8 mouse cellular contexts compared by ENCODE assay signal in genomic region chr10:106470533-106471205, GRCm38 (mm10). TPM values are rescaled to one million over a fixed set of nuclear protein-coding genes. Genes with fewer than 3 reads are reported as not detected.
DNase-seq lines count a peak whose midpoint lies in the region; ATAC-seq and TF ChIP-seq lines count a peak whose summit lies in the region.

No protein-coding gene starts in this region.

- WGBS in heart, adult 2 months = 14% methylated on average over 18 of the region's 18 CpGs
- 18% methylated on average over 18 of the region's 18 CpGs for WGBS in spleen, adult 2 months
- WGBS in intestine, embryonic 14.5 days = 12% methylated on average over 18 of the region's 18 CpGs
- WGBS in neural tube, embryonic 14.5 days = 8% methylated on average over 18 of the region's 18 CpGs

- no peak for ATAC-seq in intestine, embryonic 14.5 days (replicated peaks; ENCODE audit: low FRiP score, low TSS enrichment, low read depth)
- peak; percentile 26 for ATAC-seq in neural tube, embryonic 14.5 days (ENCODE audit: low read depth)

- H3K27ac ChIP-seq in heart, adult 2 months = no peak overlapping the region; the same call in 1 of the 2 replicates
- H3K27ac ChIP-seq in spleen, adult 2 months (ENCODE audit: insufficient read depth, low read length) = no peak overlapping the region
- no peak overlapping the region for H3K27ac ChIP-seq in intestine, embryonic 14.5 days (ENCODE audit: low read depth)
- H3K27ac ChIP-seq in neural tube, embryonic 14.5 days (ENCODE audit: low read depth, low read length) = peak overlapping the region; percentile 88

- peak overlapping the region; percentile 9; the same call in 1 of the 2 replicates for H3K9ac ChIP-seq in heart, adult 2 months (ENCODE audit: low read depth, low read length)
- H3K9ac ChIP-seq in intestine, embryonic 14.5 days (ENCODE audit: low read length) = peak overlapping the region; percentile 25
- peak overlapping the region; percentile 74 for H3K9ac ChIP-seq in neural tube, embryonic 14.5 days (replicated peaks; ENCODE audit: low read depth, low read length)

- TF ChIP-seq EP300 in heart, adult 2 months (IDR thresholded peaks at IDR 0.05; ENCODE audit: insufficient read depth, low read depth, low read length) = no peak

- H3K4me1 ChIP-seq in heart, adult 2 months (ENCODE audit: control insufficient read depth, insufficient read depth, low read length) = no peaks in the 10 kb centered on the region
- no peaks in the 10 kb centered on the region for H3K4me1 ChIP-seq in spleen, adult 2 months (ENCODE audit: control insufficient read depth, insufficient read depth, insufficient read length)
- H3K4me1 ChIP-seq in intestine, embryonic 14.5 days (replicated peaks; ENCODE audit: control insufficient read depth, insufficient read depth, low read length) = peaks cover 4% of the 10 kb centered on the region; the same call in 1 of the 2 replicates
- H3K4me1 ChIP-seq in neural tube, embryonic 14.5 days (ENCODE audit: control insufficient read depth, insufficient read depth, low read length) = 0 out of 2 replicates have a peak, but pooled peaks cover 7% of the 10 kb centered on the region

- no peaks in the 10 kb centered on the region for H3K9me3 ChIP-seq in intestine, embryonic 14.5 days (ENCODE audit: control insufficient read depth, low read length)
- H3K9me3 ChIP-seq in neural tube, embryonic 14.5 days (ENCODE audit: control insufficient read depth, low read length) = no peaks in the 10 kb centered on the region

- no peaks in the 10 kb centered on the region for H3K36me3 ChIP-seq in heart, adult 2 months (ENCODE audit: control insufficient read depth, insufficient read depth, low read length)
- H3K36me3 ChIP-seq in spleen, adult 2 months (ENCODE audit: control insufficient read depth, insufficient read depth, low read length) = no peaks in the 10 kb centered on the region
- no peaks in the 10 kb centered on the region for H3K36me3 ChIP-seq in intestine, embryonic 14.5 days (ENCODE audit: control insufficient read depth, insufficient read depth, low read length)
- H3K36me3 ChIP-seq in neural tube, embryonic 14.5 days (ENCODE audit: control insufficient read depth, insufficient read depth, low read length) = no peaks in the 10 kb centered on the region

- peak overlapping the region; percentile 38 for H3K4me3 ChIP-seq in heart, adult 2 months
- H3K4me3 ChIP-seq in spleen, adult 2 months (ENCODE audit: extremely low read depth, insufficient read depth, insufficient read length) = peak overlapping the region; percentile 43
- peak overlapping the region; percentile 46 for H3K4me3 ChIP-seq in intestine, embryonic 14.5 days (ENCODE audit: low read depth, low read length)
- H3K4me3 ChIP-seq in neural tube, embryonic 14.5 days (ENCODE audit: low read depth, low read length) = peak overlapping the region; percentile 65

- H3K4me2 ChIP-seq in intestine, embryonic 14.5 days (ENCODE audit: low read length) = peak overlapping the region; percentile 81
- H3K4me2 ChIP-seq in neural tube, embryonic 14.5 days (ENCODE audit: low read depth, low read length) = peak overlapping the region; percentile 75

- TF ChIP-seq CTCF in heart, adult 2 months (IDR thresholded peaks at IDR 0.05) = no peak
- TF ChIP-seq CTCF in spleen, adult 2 months (IDR thresholded peaks at IDR 0.05; ENCODE audit: extremely low read depth, insufficient read depth, insufficient read length, insufficient replicate concordance) = no peak

- DNase-seq in heart, adult 2 months = no peak
- no peak for DNase-seq in heart, postnatal 25 days (ENCODE audit: low spot score)
- DNase-seq in spleen, adult 2 months (ENCODE audit: low read depth in 1 of 2, low spot score in 2 of 2) = no peak
- no peak for DNase-seq in spleen, postnatal 4 days (ENCODE audit: low spot score in 2 of 2)
- no peak for DNase-seq in intestine, embryonic 14.5 days (ENCODE audit: low spot score)
- no peak for DNase-seq in B cell, adult 2 months
- no peak for DNase-seq in thymus, postnatal 10 days (ENCODE audit: low spot score in 2 of 2)

- intact Hi-C loops in heart, adult 2 months (cut with DNase I) = no loop called here
- intact Hi-C loops in heart, postnatal 25 days (cut with DNase I) = no loop called here

- H3K27me3 ChIP-seq in heart, adult 2 months (ENCODE audit: control insufficient read depth, insufficient read depth, low read length) = no peaks in the 10 kb centered on the region; the same call in 1 of the 2 replicates
- no peaks in the 10 kb centered on the region for H3K27me3 ChIP-seq in spleen, adult 2 months (ENCODE audit: control insufficient read depth, insufficient read depth, low read length)
- peaks cover 31% of the 10 kb centered on the region for H3K27me3 ChIP-seq in intestine, embryonic 14.5 days (replicated peaks; ENCODE audit: control insufficient read depth, insufficient read depth, low read length)
- H3K27me3 ChIP-seq in neural tube, embryonic 14.5 days (ENCODE audit: control insufficient read depth, insufficient read depth, low read length) = no peaks in the 10 kb centered on the region

- no peaks in the 10 kb centered on the region for H3K79me2 ChIP-seq in heart, adult 2 months (replicated peaks; ENCODE audit: control insufficient read depth, insufficient read depth, low read length)

- TF ChIP-seq POLR2A in heart, adult 2 months (IDR thresholded peaks at IDR 0.05; ENCODE audit: insufficient read depth, low read depth, low read length) = no peak
- TF ChIP-seq POLR2A in spleen, adult 2 months (IDR thresholded peaks at IDR 0.05; ENCODE audit: low read depth, low read length) = no peak

RNA-seq across cellular contexts. Expression of gene Ppfia2, which starts 0.5 kb away (rescaled TPM):
- total RNA-seq in heart, adult 2 months (2021) = under 1 TPM; 0.26 to 0.55 TPM
- polyA plus RNA-seq in heart, adult 2 months (2012; rRNA removed) = 0.12 and 0.23 TPM in 2 replicates
- under 1 TPM; 0.21 to 0.34 TPM for total RNA-seq in heart, postnatal 25 days (2021)
- polyA plus RNA-seq in spleen, adult 2 months (2012; rRNA removed) = 0.07 and 0.12 TPM in 2 replicates
- 0.81 and 0.99 TPM in 2 replicates for polyA plus RNA-seq in intestine, embryonic 14.5 days (2014; fragmentation: Nextera tagmentation; extraction: Ambion mirVana)
- polyA plus RNA-seq in neural tube, embryonic 14.5 days (2014; fragmentation: Nextera tagmentation; extraction: Ambion mirVana) = 42.2 and 47.1 TPM in 2 replicates

Comparison
In these comparisons a context has a peak if more than half of its experiments do, and no peak if none do; other contexts are left out.
1. H3K9ac ChIP-seq: peak in every context shown above with its lines; median percentile 74 in neural tube, embryonic 14.5 days; 25 in intestine, embryonic 14.5 days; 9 in heart, adult 2 months.
2. RNA of gene Ppfia2, which starts 0.5 kb away (polyA plus RNA-seq): 42.2 to 47.1 TPM in neural tube, embryonic 14.5 days; 0.81 to 0.99 TPM in intestine, embryonic 14.5 days, 0.12 to 0.23 TPM in heart, adult 2 months and 0.07 to 0.12 TPM in spleen, adult 2 months; every median in the first group is over 10 times any median in the second.
3. Peak in every context shown above with its lines, with median percentiles within 50 percentile points of each other: H3K4me3 ChIP-seq.